Mouse (Mus musculus): ENCODE data around the gene Nop10.

GRCm38 (mm10) chr2:112285031-112285390, 23.3 kb downstream of the Nop10 start:
- TF ChIP-seq CTCF (IDR thresholded peaks at IDR 0.05) (no peak), EP300 (IDR thresholded peaks at IDR 0.05) (no peak)

Data from lung, postnatal 0 days (tissue).